Mouse (Mus musculus) olfactory bulb, adult 2 months (tissue): ENCODE results near the gene Cd3g.

ENCODE experiments used
- CTCF ChIP-seq: fragments of 200-500 bp; IDR thresholded peaks from 2 replicates; pipeline ENCODE4 v1.5.1; 2012; ENCODE audit warnings: low read depth, mild to moderate bottlenecking, low read length, moderate library complexity; ENCODE audit not compliant: insufficient read depth
- POLR2A ChIP-seq: fragments of 200-500 bp; IDR thresholded peaks from 2 replicates; pipeline ENCODE4 v1.6.1; 2012; ENCODE audit warnings: mild to moderate bottlenecking, low read depth, low read length, moderate library complexity; ENCODE audit not compliant: insufficient read depth

- TF ChIP-seq CTCF (no peak), POLR2A (no peak)
Measured at GRCm38 (mm10) chr9:44980242-44980641, at the start of gene Cd3g.
